Mouse (Mus musculus): ENCODE data around the gene Hoxd9. TPM values are rescaled to one million over a fixed set of nuclear protein-coding genes. Genes with fewer than 3 reads are reported as not detected.

Gene Hoxd9
- total RNA-seq, 2 experiments from 2014 or later, result not detected

- no peak for DNase-seq (ENCODE audit: extremely low spot score in 1 of 2, low spot score in 1 of 2)
Measured at GRCm38 (mm10) chr2:74731055-74731454, 33.5 kb downstream of the Hoxd9 start.

DNA sequence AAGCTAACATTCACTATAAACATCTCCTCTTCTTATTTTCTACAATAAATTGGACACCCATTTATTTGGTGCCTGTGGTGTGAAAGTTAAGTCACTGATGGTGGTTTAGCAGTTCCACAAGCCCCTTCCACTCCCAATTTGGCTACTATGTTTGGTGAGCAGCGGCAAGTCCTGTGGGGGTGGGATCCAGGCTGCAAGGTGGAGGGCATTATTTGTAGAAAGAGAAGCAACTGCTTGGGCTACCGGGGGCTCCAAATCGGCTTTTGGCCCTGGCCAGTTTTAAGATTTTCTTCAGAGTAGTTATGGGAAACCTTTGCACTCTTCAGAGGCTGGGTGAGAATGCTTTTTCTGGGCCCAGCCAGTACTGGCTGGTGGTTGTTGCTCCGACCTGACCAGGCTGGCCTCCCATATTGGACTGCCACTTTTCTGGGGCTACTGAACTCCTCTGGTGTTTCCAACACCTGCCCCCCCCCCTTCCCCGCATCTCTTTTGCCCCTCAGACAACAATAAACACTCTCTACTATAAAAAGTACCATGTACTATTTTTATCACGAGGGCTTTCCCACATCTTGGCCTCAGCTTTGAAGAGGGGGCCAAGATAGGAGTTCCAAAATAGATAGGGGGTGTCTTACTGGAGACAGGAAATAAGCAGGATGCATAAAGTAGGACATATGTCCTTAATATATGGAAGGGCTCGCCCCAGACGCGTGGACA lies 34.4 kb downstream of the Hoxd9 start:
- DNase-seq (ENCODE audit: extremely low spot score in 1 of 2, low spot score in 1 of 2), result no peak

GRCm38 (mm10) chr2:74732513-74733316 lies 35.2 kb downstream of the Hoxd9 start:
- no peak for DNase-seq (ENCODE audit: extremely low spot score in 1 of 2, low spot score in 1 of 2)

DNA sequence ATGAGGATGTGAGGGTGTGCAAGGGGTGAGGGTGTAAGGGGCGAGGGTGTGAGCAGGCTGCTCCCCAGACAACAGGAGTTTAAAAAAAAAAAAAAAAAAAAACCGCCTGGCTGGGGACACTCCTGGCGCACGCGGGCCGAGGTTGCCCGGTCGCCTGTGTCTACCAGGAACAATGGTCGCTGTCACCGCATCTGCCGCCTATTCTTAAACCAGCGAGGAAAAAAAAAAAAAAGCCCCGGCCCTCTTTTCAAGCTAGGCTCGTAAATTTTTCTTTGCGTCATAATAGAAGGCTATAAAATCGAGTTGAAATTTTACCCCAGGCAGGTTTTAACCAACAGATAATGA lies 35.8 kb downstream of the Hoxd9 start:
- no peak for DNase-seq (ENCODE audit: extremely low spot score in 1 of 2, low spot score in 1 of 2)

DNA sequence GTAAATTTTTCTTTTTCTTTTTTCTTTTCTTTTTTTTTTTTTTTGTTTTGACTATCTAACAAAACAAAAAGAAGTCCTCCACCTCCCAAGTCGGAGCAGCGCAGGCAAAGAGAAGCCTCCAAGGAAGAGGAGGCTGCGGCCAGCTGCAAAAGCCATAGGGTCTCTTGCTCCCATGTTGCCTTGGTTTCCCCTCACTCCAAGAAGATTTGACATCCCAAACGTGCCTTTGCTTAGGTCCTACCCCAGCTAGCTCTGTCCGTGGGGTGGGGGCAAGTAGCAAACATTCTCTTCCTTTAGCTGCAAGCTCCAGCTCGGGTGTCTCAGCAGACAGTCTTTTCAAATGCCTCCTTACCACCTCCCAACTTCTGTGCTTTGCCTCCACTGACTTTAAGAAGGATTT lies 36.2 kb downstream of the Hoxd9 start:
- DNase-seq (ENCODE audit: extremely low spot score in 1 of 2, low spot score in 1 of 2), result no peak

GRCm38 (mm10) chr2:74734451-74734850 lies 36.9 kb downstream of the Hoxd9 start:
- no peak for DNase-seq (ENCODE audit: extremely low spot score in 1 of 2, low spot score in 1 of 2)

GRCm38 (mm10) chr2:74734996-74735811 lies 37.7 kb downstream of the Hoxd9 start:
- DNase-seq (ENCODE audit: extremely low spot score in 1 of 2, low spot score in 1 of 2), result no peak

DNA sequence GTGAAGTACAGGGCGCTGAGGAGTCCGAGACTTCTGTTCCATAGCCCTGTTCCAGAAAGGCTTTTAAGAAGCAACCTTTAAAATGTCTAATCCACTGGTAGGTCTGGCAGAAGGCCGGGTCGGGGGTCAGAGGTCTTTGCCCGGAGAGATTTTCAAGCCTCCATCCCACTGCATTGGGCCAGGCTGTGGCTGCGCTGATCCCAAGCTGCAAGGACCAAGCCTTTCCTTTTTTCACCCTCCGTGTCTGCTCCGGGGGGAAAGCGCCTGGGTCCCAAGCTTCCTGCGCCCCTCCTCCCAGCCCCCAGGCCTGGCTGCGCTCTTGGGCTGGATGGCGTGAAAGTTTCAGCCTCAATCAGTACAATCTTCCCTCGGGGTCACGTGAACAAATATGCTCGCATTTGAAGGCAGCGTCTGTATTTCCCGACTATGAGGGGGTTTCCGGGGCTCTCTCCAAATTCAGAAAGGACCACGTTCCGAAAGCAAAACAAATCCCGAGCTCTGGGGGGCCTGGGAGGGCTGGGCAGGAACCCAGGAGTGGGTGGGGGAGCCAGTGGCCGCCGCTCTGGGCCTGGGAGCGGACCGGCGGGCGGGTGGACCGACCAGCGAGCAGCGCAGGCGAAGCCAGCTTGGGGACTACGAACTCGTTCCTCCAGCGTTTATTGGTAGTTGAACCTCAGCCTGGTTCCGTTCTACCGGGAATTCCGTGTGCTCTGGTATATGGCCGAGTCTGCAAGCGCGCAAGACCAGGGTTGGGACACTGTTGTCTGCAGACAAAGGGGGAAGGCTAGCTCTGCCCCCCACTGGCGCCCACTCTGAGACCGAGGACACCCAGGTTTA lies 38.5 kb downstream of the Hoxd9 start:
- no peak for DNase-seq (ENCODE audit: extremely low spot score in 1 of 2, low spot score in 1 of 2)

- DNase-seq (ENCODE audit: extremely low spot score in 1 of 2, low spot score in 1 of 2), result no peak
Measured at GRCm38 (mm10) chr2:74736688-74737577, 39.4 kb downstream of the Hoxd9 start.

GRCm38 (mm10) chr2:74737578-74738070 lies 40.1 kb downstream of the Hoxd9 start:
- DNase-seq (ENCODE audit: extremely low spot score in 1 of 2, low spot score in 1 of 2), result no peak

DNA sequence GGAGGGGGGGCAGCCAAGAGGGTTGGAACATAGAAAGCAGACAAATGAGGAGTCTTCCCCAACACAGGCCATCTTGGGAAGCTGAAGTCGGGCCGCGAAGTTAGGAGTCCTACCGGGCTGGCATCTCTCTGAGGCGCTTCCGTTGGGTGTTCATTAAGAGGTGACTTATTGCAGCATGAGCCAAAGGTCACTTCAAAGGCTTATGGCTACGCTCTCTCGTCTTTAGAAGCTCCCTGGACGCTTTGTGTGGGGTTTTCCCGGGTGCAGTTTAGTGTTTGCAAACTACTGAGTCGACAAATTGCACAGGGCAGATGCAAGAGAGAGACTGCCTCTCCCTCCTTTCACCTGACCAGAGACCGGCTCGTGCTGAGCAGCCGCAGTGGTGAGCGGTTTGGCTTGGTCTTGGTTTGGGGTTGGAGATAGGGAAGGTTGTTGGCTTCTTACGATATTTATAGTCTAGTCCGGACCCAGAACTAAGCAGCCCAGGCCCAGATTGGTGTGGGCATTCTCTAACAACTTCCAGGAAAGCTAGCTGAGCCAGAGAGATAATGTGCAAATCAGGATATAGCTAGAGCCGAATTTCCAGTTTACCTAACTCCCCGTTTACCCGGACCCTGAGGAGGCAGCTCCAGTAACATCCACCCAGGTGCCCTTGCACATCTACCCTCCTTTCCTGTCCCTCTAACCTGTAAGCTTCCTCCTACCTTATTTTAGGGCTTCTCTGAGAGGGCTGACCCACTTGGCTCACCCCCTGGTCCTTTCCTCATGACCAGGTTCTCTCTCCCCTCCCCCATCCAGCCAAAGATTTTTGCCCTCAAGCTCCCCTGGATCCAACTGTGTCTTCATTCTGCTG lies 41.3 kb downstream of the Hoxd9 start:
- no peak for DNase-seq (ENCODE audit: extremely low spot score in 1 of 2, low spot score in 1 of 2)

DNA sequence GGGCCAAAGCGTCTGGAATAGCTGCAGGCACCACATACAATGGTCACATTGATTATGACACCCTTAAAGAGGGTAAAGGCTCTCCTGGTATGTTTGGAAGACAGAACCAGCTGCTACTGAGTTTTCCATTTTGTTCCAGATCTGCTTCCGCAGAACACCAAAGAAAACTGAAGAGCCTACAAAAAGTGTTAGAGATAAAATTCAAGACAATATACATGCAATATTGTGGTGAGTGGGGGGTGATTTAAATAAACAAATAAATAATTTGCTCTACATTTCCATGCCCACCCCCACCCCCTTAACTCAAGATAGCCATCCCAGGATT lies 41.9 kb downstream of the Hoxd9 start:
- no peak for DNase-seq (ENCODE audit: extremely low spot score in 1 of 2, low spot score in 1 of 2)

DNA sequence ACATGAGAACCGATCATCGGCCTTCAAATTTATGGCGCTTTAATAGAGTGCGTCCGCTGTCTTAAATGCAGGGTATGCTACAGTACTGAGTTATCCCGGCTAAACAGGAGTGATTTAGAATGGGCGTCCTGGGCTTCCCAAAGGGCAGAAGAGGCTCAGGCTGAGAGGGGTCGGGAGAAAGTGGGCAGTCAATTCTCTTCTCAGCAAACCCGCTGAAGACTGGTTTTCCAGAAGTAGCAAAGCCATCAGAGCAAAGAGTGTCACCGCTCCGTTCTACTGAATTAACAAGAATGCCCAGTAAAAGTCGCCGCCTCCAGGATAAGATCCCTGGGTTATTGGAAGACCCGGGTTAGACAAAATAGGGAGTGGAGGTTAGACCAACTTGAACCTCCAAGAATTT lies 42.3 kb downstream of the Hoxd9 start:
- no peak for DNase-seq (ENCODE audit: extremely low spot score in 1 of 2, low spot score in 1 of 2)

GRCm38 (mm10) chr2:74740311-74741091 lies 43.0 kb downstream of the Hoxd9 start:
- DNase-seq (ENCODE audit: extremely low spot score in 1 of 2, low spot score in 1 of 2), result no peak

GRCm38 (mm10) chr2:74741252-74741978 lies 43.9 kb downstream of the Hoxd9 start:
- no peak for DNase-seq (ENCODE audit: extremely low spot score in 1 of 2, low spot score in 1 of 2)

GRCm38 (mm10) chr2:74741979-74742277 lies 44.4 kb downstream of the Hoxd9 start:
- no peak for DNase-seq (ENCODE audit: extremely low spot score in 1 of 2, low spot score in 1 of 2)

All from layer of hippocampus, postnatal 25 days (tissue).